Mouse (Mus musculus) megakaryocyte, embryonic 14.5 days (primary cell): ENCODE measurements around the gene Phf8.

ENCODE experiments used
- FLI1 ChIP-seq: IDR thresholded peaks from 2 replicates; pipeline ENCODE4 v1.6.1; 2012; ENCODE audit warnings: low read length, inconsistent platforms, mixed read lengths
- GATA1 ChIP-seq: IDR thresholded peaks from 3 replicates; pipeline ENCODE4 v1.6.1; 2012; ENCODE audit warnings: mixed read lengths, low read length, inconsistent platforms, borderline replicate concordance

DNA sequence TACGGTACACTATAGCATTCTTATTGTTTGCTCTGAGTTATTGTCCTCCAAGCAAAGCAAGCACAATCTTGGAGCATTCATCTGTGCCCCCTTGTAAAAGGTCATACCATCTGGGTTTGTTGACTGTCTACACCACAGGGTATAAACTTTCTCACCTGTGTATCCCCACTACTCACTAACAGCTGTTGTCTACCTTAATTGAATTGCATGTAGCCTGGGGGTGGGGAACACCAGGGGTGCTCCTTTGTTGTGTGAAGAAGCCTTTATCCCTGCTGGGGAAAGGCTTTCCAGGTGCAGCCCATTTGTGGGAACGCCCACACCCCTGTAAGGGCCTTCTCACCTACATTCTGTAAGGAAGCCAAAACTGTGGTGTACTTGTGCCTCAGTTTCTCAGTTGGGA, 133.3 kb downstream of the Phf8 start:
- no peak for TF ChIP-seq GATA1
- no peak for TF ChIP-seq FLI1
